Mouse (Mus musculus): Measurements from ENCODE around the gene Lpgat1. TPM values are rescaled to one million over a fixed set of nuclear protein-coding genes. Genes with fewer than 3 reads are reported as not detected.

Lpgat1 gene
- polyA plus RNA-seq, 1 experiment from 2014 or later, result 30.9 TPM

DNA sequence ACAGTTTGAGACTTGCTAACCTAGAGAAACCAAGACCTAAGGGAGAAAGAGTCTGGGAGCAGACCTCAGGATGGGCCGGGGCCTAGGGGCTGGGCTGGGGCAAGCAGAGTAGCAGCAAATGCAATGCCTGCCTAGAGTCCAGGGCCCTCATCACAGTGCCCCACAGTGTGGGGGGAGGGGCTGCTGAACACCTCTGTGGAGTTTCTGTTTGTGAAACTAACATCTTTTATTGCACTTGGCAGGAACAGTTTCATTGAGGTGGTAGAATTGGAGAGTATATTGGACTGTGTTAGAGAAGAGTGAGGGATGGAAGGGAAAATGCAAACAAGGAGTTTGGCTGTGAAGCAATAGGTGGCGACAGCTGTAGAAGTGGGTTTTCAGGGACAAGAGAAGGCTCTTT, 21.1 kb downstream of the Lpgat1 start:
- no peak overlapping the region for H3K27ac ChIP-seq
- H3K4me2 ChIP-seq (replicated peaks), result no peak overlapping the region
- ATAC-seq, result no peak
- H3K27me3 ChIP-seq, result no peaks in the 10 kb centered on the region
- H3K36me3 ChIP-seq, result peaks cover 9% of the 10 kb centered on the region; the same call in 1 of the 2 replicates
- 92% methylated on average over 2 of the region's 2 CpGs for WGBS
- no peaks in the 10 kb centered on the region for H3K4me1 ChIP-seq (replicated peaks)
- no peaks in the 10 kb centered on the region for H3K9me3 ChIP-seq
- no peak overlapping the region for H3K9ac ChIP-seq (replicated peaks)
- H3K4me3 ChIP-seq (replicated peaks), result no peak overlapping the region

GRCm38 (mm10) chr1:191740587-191741361, 23.1 kb downstream of the Lpgat1 start:
- Histone ChIP-seq H3K9ac (replicated peaks) (no peak overlapping the region), H3K27me3 (no peaks in the 10 kb centered on the region), H3K9me3 (no peaks in the 10 kb centered on the region), H3K36me3 (0 out of 2 replicates have a peak, but pooled peaks cover 7% of the 10 kb centered on the region), H3K27ac (no peak overlapping the region), H3K4me3 (replicated peaks) (no peak overlapping the region), H3K4me1 (replicated peaks) (no peaks in the 10 kb centered on the region), H3K4me2 (replicated peaks) (no peak overlapping the region)
- WGBS, result 94% methylated on average over 6 of the region's 6 CpGs
- ATAC-seq, result no peak

- Histone ChIP-seq H3K4me2 (replicated peaks) (no peak overlapping the region), H3K9ac (replicated peaks) (no peak overlapping the region), H3K27ac (no peak overlapping the region), H3K4me1 (replicated peaks) (no peaks in the 10 kb centered on the region), H3K36me3 (0 out of 2 replicates have a peak, but pooled peaks cover 7% of the 10 kb centered on the region), H3K27me3 (no peaks in the 10 kb centered on the region), H3K9me3 (no peaks in the 10 kb centered on the region), H3K4me3 (replicated peaks) (no peak overlapping the region)
- WGBS, result 94% methylated on average over 4 of the region's 4 CpGs
- no peak for ATAC-seq
Measured at GRCm38 (mm10) chr1:191741635-191742034, 24.0 kb downstream of the Lpgat1 start.

GRCm38 (mm10) chr1:191748431-191748830, 30.8 kb downstream of the Lpgat1 start:
- Histone ChIP-seq H3K4me1 (replicated peaks) (peaks cover 4% of the 10 kb centered on the region; the same call in 1 of the 2 replicates), H3K4me2 (replicated peaks) (no peak overlapping the region), H3K36me3 (peaks cover 16% of the 10 kb centered on the region), H3K9me3 (no peaks in the 10 kb centered on the region), H3K27ac (no peak overlapping the region), H3K9ac (replicated peaks) (no peak overlapping the region), H3K4me3 (replicated peaks) (no peak overlapping the region), H3K27me3 (no peaks in the 10 kb centered on the region)
- ATAC-seq, result no peak
- 78% methylated on average over 1 of the region's 1 CpGs for WGBS

DNA sequence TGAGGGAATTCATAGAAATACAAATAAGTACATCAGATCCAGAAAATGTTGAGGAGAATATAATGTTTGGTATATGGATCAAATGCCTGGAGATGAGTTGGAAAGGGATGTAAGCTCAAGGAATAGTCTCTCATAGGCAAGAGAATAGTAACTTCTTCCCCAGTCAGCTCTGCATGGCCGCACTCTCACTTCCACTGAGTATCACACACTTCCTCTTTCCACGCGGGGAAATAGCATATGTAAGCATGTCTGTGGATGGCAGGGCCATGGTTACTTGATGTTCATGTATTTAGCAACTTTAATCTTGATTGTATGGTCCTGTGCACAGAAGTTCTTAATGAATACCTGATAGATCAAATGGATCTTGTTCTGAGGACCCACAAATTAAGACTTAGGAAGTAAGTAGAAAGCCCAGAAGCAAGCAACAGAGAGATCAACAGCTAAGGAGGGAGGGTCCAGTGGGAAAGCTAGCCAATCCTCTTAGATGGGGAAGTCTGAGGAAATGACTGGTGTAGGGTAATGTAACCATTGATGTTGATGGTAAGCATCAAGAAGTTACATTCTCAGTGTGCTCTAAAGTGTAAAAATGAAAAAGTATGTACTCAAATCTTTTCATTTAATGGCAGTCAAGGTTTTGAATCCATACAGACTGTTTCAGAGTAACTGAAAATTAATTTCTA, 39.0 kb downstream of the Lpgat1 start:
- no peak overlapping the region for H3K27ac ChIP-seq
- ATAC-seq, result no peak
- no peak overlapping the region for H3K9ac ChIP-seq (replicated peaks)
- no peak overlapping the region for H3K4me2 ChIP-seq (replicated peaks)
- H3K9me3 ChIP-seq, result no peaks in the 10 kb centered on the region
- H3K4me3 ChIP-seq (replicated peaks), result no peak overlapping the region
- H3K4me1 ChIP-seq (replicated peaks), result no peaks in the 10 kb centered on the region
- no peaks in the 10 kb centered on the region for H3K27me3 ChIP-seq
- WGBS, result 98% methylated on average over 3 of the region's 3 CpGs
- peaks cover 61% of the 10 kb centered on the region for H3K36me3 ChIP-seq

- no peak overlapping the region for H3K4me3 ChIP-seq (replicated peaks)
- H3K9ac ChIP-seq (replicated peaks), result no peak overlapping the region
- H3K9me3 ChIP-seq, result no peaks in the 10 kb centered on the region
- no peaks in the 10 kb centered on the region for H3K4me1 ChIP-seq (replicated peaks)
- no peak overlapping the region for H3K27ac ChIP-seq
- peaks cover 48% of the 10 kb centered on the region for H3K36me3 ChIP-seq
- 92% methylated on average over 5 of the region's 5 CpGs for WGBS
- H3K27me3 ChIP-seq, result no peaks in the 10 kb centered on the region
- ATAC-seq, result no peak
- H3K4me2 ChIP-seq (replicated peaks), result no peak overlapping the region
Measured at GRCm38 (mm10) chr1:191774106-191774505, 56.5 kb downstream of the Lpgat1 start.

- 91% methylated on average over 8 of the region's 8 CpGs for WGBS
- Histone ChIP-seq H3K4me1 (replicated peaks) (no peaks in the 10 kb centered on the region), H3K9me3 (no peaks in the 10 kb centered on the region), H3K27me3 (no peaks in the 10 kb centered on the region), H3K36me3 (peaks cover 57% of the 10 kb centered on the region), H3K9ac (replicated peaks) (no peak overlapping the region), H3K4me2 (replicated peaks) (no peak overlapping the region), H3K4me3 (replicated peaks) (no peak overlapping the region), H3K27ac (no peak overlapping the region)
- no peak for ATAC-seq
Measured at GRCm38 (mm10) chr1:191775116-191775515, 57.5 kb downstream of the Lpgat1 start.

- no peaks in the 10 kb centered on the region for H3K27me3 ChIP-seq
Measured at GRCm38 (mm10) chr1:191777521-191777920, 59.9 kb downstream of the Lpgat1 start.

GRCm38 (mm10) chr1:191780470-191780869, 62.8 kb downstream of the Lpgat1 start:
- no peaks in the 10 kb centered on the region for H3K9me3 ChIP-seq
- H3K4me1 ChIP-seq (replicated peaks), result no peaks in the 10 kb centered on the region
- ATAC-seq, result no peak
- no peak overlapping the region for H3K27ac ChIP-seq
- peaks cover 50% of the 10 kb centered on the region for H3K36me3 ChIP-seq
- no peaks in the 10 kb centered on the region for H3K27me3 ChIP-seq
- 97% methylated on average over 1 of the region's 1 CpGs for WGBS
- H3K9ac ChIP-seq (replicated peaks), result no peak overlapping the region
- no peak overlapping the region for H3K4me3 ChIP-seq (replicated peaks)
- H3K4me2 ChIP-seq (replicated peaks), result no peak overlapping the region

More at GRCm38 (mm10) chr1:191777521-191777920, 59.9 kb downstream of the Lpgat1 start:
- Histone ChIP-seq H3K4me2 (replicated peaks) (no peak overlapping the region), H3K36me3 (peaks cover 69% of the 10 kb centered on the region), H3K27ac (no peak overlapping the region), H3K9ac (replicated peaks) (no peak overlapping the region), H3K9me3 (no peaks in the 10 kb centered on the region), H3K4me3 (replicated peaks) (no peak overlapping the region), H3K4me1 (replicated peaks) (no peaks in the 10 kb centered on the region)
- ATAC-seq, result no peak
- WGBS, result 34% methylated on average over 8 of the region's 8 CpGs

DNA sequence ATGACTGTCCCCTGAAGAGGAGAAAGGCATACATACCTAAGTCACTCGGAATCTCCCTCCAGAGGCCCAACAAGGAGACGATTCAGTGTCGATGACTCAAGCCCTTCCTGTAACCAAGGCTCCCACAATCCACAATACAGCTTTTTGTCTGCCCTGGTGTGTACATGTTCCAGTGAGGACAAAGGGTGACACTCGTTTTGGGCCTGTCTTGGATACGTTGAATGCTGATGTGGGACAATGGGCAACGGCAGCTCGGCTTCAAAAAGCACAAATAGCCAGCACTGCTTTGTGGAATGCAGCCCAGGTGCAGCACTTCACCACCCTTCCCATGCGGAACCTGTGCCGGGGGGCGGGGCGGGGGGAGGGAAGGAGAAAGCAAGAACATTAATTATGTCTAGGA, 67.5 kb downstream of the Lpgat1 start:
- H3K9ac ChIP-seq (replicated peaks), result no peak overlapping the region
- WGBS, result 65% methylated on average over 11 of the region's 11 CpGs
- H3K4me1 ChIP-seq (replicated peaks), result no peaks in the 10 kb centered on the region
- H3K4me2 ChIP-seq (replicated peaks), result no peak overlapping the region
- H3K4me3 ChIP-seq (replicated peaks), result no peak overlapping the region
- H3K9me3 ChIP-seq, result peaks cover 5% of the 10 kb centered on the region; the same call in 1 of the 2 replicates
- no peaks in the 10 kb centered on the region for H3K27me3 ChIP-seq
- no peak for ATAC-seq
- H3K36me3 ChIP-seq, result peaks cover 12% of the 10 kb centered on the region
- no peak overlapping the region for H3K27ac ChIP-seq

DNA sequence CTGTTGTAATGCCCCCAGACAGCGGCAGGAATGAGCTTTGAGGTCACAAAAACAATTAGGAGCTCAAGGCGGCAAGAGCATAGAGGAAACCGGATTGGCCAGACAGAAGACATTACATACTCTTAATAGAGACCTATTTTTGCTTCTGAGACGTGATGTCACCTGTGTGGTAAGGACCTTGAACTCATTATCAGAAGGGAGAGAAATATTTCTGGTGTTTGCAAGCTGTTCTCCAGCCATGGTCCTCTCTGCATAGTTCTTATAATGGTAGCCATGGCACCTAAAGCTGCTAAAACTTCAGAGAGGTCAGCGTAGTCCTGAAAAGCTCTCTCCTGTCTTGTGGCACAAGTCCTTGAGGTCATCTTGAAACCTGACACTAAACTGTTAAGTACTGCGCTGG, 68.6 kb downstream of the Lpgat1 start:
- WGBS, result 71% methylated on average over 6 of the region's 6 CpGs

GRCm38 (mm10) chr1:191787379-191787778, 69.7 kb downstream of the Lpgat1 start:
- Histone ChIP-seq H3K27ac (no peak overlapping the region), H3K9me3 (peaks cover 5% of the 10 kb centered on the region; the same call in 1 of the 2 replicates), H3K27me3 (no peaks in the 10 kb centered on the region), H3K9ac (replicated peaks) (no peak overlapping the region), H3K4me2 (replicated peaks) (no peak overlapping the region), H3K36me3 (no peaks in the 10 kb centered on the region), H3K4me1 (replicated peaks) (no peaks in the 10 kb centered on the region), H3K4me3 (replicated peaks) (no peak overlapping the region)
- no peak for ATAC-seq
- 37% methylated on average over 4 of the region's 4 CpGs for WGBS

More for the DNA sequence above, 68.6 kb downstream of the Lpgat1 start:
- H3K36me3 ChIP-seq, result peaks cover 3% of the 10 kb centered on the region
- H3K4me1 ChIP-seq (replicated peaks), result no peaks in the 10 kb centered on the region
- H3K4me2 ChIP-seq (replicated peaks), result no peak overlapping the region
- no peak overlapping the region for H3K9ac ChIP-seq (replicated peaks)
- H3K27ac ChIP-seq, result no peak overlapping the region
- H3K27me3 ChIP-seq, result no peaks in the 10 kb centered on the region
- no peak overlapping the region for H3K4me3 ChIP-seq (replicated peaks)
- no peak for ATAC-seq
- peaks cover 5% of the 10 kb centered on the region; the same call in 1 of the 2 replicates for H3K9me3 ChIP-seq

All from midbrain, embryonic 13.5 days (tissue).